Mouse (Mus musculus): ENCODE data around the gene Kl. TPM values are rescaled to one million over a fixed set of nuclear protein-coding genes. Genes with fewer than 3 reads are reported as not detected.

The Kl gene
- 0.45 and 0.65 TPM in 2 replicates for polyA plus RNA-seq (2016; fragmentation: Nextera tagmentation; extraction: Ambion mirVana)

- Histone ChIP-seq H3K4me1 (replicated peaks) (peaks cover 15% of the 10 kb centered on the region), H3K4me2 (peak within 1 kb of the TSS; percentile 99), H3K27me3 (replicated peaks) (peaks cover 50% of the 10 kb centered on the region), H3K9ac (peak within 1 kb of the TSS; percentile 71), H3K4me3 (peak within 1 kb of the TSS; percentile 61), H3K36me3 (no peaks in the 10 kb centered on the region), H3K9me3 (replicated peaks) (no peaks in the 10 kb centered on the region), H3K27ac (ENCODE audit: poor library complexity, severe bottlenecking) (no peak within 1 kb of the TSS)
- 2% methylated on average over 22 of the region's 22 CpGs for WGBS
- ATAC-seq (ENCODE audit: insufficient number of reproducible peaks, low FRiP score) = peak; percentile 29; the same call in 1 of the 2 replicates
Measured at GRCm38 (mm10) chr5:150952328-150952668, at the start of gene Kl. Gene Kl, plus strand, starts transcription at chr5:150952607.

DNA sequence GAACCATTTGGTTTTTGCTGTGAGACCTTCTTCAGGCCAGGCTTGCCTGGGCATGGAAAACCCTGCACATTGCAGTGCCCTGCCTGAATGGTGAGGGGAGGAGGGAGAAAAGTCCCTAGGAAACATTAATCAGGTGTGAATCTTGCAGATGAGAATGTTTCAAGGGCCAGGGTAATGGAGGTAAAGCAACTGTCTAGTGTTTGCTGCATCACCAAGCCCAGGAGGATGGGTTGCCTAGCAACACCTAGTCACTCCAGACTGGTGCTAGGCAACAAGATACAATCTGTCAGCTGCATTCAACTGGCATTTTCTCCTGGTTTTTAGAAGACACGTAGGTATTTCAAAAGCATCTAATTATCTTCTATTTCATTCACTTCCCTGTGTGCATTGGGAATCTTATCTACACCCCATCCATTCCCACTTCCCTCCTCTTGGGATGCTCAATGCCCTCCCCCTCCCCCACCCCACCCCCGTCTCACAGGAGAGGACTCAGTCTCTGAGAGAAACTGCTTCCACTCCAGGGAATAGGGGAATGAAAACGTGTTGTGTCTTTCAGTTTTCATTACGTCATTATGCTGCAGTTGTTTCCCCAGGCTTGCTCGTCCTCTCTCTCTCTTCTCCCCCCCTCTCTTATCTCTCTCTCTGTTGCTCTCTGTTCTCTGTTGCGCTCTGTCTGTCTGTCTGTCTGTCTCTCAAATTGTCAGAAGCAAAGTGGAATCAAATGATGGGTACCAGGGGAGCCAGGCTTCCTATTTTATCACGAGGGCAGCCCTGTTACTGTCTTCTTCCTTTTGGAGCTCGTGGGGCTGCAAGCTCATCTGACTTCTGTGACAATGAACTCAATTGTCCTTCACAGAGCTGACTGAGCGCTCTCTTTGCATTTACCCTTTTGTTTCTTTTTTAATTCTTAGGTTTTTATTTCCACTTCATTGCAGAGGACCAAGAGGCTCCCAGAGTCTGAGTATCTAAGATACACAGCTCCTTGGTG, 46.1 kb upstream of the Kl start:
- no peak overlapping the region for H3K4me2 ChIP-seq
- no peak overlapping the region for H3K9ac ChIP-seq
- H3K36me3 ChIP-seq = no peaks in the 10 kb centered on the region
- ATAC-seq (ENCODE audit: insufficient number of reproducible peaks, low FRiP score) = no peak
- H3K9me3 ChIP-seq (replicated peaks) = peaks cover 7% of the 10 kb centered on the region
- no peak overlapping the region for H3K4me3 ChIP-seq
- no peak overlapping the region for H3K27ac ChIP-seq (ENCODE audit: poor library complexity, severe bottlenecking)
- WGBS = 22% methylated on average over 9 of the region's 9 CpGs
- H3K27me3 ChIP-seq (replicated peaks) = no peaks in the 10 kb centered on the region
- H3K4me1 ChIP-seq (replicated peaks) = peaks cover 17% of the 10 kb centered on the region

- Histone ChIP-seq H3K27ac (ENCODE audit: poor library complexity, severe bottlenecking) (no peak overlapping the region), H3K9me3 (replicated peaks) (peaks cover 7% of the 10 kb centered on the region), H3K4me1 (replicated peaks) (peaks cover 6% of the 10 kb centered on the region), H3K4me3 (no peak overlapping the region), H3K9ac (no peak overlapping the region), H3K27me3 (replicated peaks) (no peaks in the 10 kb centered on the region), H3K4me2 (no peak overlapping the region), H3K36me3 (no peaks in the 10 kb centered on the region)
- WGBS = 25% methylated on average over 2 of the region's 2 CpGs
- ATAC-seq (ENCODE audit: insufficient number of reproducible peaks, low FRiP score) = no peak
Measured at GRCm38 (mm10) chr5:150912156-150912555, 40.3 kb upstream of the Kl start.

DNA sequence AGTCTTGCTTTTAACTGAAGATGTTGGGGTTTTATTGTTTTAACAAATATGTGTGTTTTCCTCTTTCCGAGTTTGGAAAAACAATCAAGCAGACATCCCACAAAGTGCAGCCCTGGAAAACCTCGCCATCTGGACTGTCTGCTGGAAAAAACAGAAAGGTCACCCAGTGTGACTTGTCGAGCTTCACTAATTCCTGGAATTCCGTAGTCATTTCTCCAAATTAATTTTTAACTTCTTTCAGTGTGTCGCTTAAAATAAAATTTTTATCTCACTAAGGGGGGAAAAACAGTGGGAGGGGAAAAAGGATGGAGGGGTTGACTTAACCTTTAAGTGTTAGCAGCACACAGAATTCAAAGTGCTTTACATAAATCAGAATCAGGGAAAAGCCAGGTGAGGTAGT, 39.8 kb upstream of the Kl start:
- no peak overlapping the region for H3K27ac ChIP-seq (ENCODE audit: poor library complexity, severe bottlenecking)
- no peak overlapping the region for H3K4me3 ChIP-seq
- H3K4me1 ChIP-seq (replicated peaks) = peaks cover 6% of the 10 kb centered on the region
- WGBS = 44% methylated on average over 5 of the region's 5 CpGs
- peaks cover 7% of the 10 kb centered on the region for H3K9me3 ChIP-seq (replicated peaks)
- no peak for ATAC-seq (ENCODE audit: insufficient number of reproducible peaks, low FRiP score)
- H3K4me2 ChIP-seq = no peak overlapping the region
- H3K27me3 ChIP-seq (replicated peaks) = no peaks in the 10 kb centered on the region
- no peak overlapping the region for H3K9ac ChIP-seq
- no peaks in the 10 kb centered on the region for H3K36me3 ChIP-seq

- H3K4me3 ChIP-seq = no peak overlapping the region
- no peak overlapping the region for H3K27ac ChIP-seq (ENCODE audit: poor library complexity, severe bottlenecking)
- peaks cover 6% of the 10 kb centered on the region for H3K4me1 ChIP-seq (replicated peaks)
- H3K27me3 ChIP-seq (replicated peaks) = no peaks in the 10 kb centered on the region
- ATAC-seq (ENCODE audit: insufficient number of reproducible peaks, low FRiP score) = no peak
- H3K9ac ChIP-seq = no peak overlapping the region
- H3K9me3 ChIP-seq (replicated peaks) = no peaks in the 10 kb centered on the region
- H3K36me3 ChIP-seq = no peaks in the 10 kb centered on the region
- WGBS = 42% methylated on average over 4 of the region's 4 CpGs
- no peak overlapping the region for H3K4me2 ChIP-seq
Measured at GRCm38 (mm10) chr5:150915080-150916055, 37.0 kb upstream of the Kl start.

DNA sequence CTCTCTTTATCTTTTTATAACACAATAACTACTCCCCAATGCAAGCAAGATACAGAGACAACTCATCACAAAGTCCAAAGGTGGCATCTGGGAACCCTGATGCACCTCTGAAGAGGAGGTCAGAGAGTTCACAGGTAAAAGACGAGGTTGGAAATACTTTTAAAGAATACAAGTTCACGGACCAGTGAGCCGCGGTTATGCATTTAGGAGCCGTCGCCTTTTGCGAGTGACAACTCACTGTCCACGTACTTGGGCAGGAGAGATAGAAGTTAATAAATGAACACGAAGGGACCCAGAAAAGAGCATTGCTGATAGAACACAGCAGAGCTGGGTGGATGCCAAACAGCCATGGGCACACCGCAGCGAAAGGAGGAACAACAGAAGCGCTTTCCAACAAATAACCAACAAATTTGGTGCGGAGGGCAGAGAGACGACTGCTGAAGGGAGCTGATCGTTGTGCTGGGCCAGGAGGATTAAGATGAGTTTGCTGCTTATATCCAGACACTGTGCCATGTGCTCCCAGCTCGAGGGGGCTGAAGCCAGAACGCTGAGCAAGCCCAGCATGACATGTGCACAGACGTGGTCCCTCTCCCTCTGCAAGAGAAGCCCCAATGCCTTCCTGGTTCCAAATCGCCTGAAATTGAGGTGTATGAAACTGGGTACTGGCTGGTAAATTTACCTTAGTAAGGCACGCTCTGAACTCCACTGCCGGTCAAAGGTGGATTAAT, 35.1 kb upstream of the Kl start:
- H3K27ac ChIP-seq (ENCODE audit: poor library complexity, severe bottlenecking) = no peak overlapping the region
- no peaks in the 10 kb centered on the region for H3K27me3 ChIP-seq (replicated peaks)
- ATAC-seq (ENCODE audit: insufficient number of reproducible peaks, low FRiP score) = no peak
- H3K4me3 ChIP-seq = no peak overlapping the region
- 79% methylated on average over 21 of the region's 21 CpGs for WGBS
- no peak overlapping the region for H3K9ac ChIP-seq
- no peak overlapping the region for H3K4me2 ChIP-seq
- H3K36me3 ChIP-seq = no peaks in the 10 kb centered on the region
- H3K9me3 ChIP-seq (replicated peaks) = no peaks in the 10 kb centered on the region
- peaks cover 6% of the 10 kb centered on the region for H3K4me1 ChIP-seq (replicated peaks)

GRCm38 (mm10) chr5:150918599-150918998, 33.8 kb upstream of the Kl start:
- no peak overlapping the region for H3K4me2 ChIP-seq
- H3K4me1 ChIP-seq (replicated peaks) = peaks cover 6% of the 10 kb centered on the region
- WGBS = 85% methylated on average over 13 of the region's 13 CpGs
- no peak overlapping the region for H3K4me3 ChIP-seq
- no peak for ATAC-seq (ENCODE audit: insufficient number of reproducible peaks, low FRiP score)
- no peaks in the 10 kb centered on the region for H3K36me3 ChIP-seq
- H3K9ac ChIP-seq = no peak overlapping the region
- no peaks in the 10 kb centered on the region for H3K27me3 ChIP-seq (replicated peaks)
- H3K27ac ChIP-seq (ENCODE audit: poor library complexity, severe bottlenecking) = no peak overlapping the region
- H3K9me3 ChIP-seq (replicated peaks) = no peaks in the 10 kb centered on the region

DNA sequence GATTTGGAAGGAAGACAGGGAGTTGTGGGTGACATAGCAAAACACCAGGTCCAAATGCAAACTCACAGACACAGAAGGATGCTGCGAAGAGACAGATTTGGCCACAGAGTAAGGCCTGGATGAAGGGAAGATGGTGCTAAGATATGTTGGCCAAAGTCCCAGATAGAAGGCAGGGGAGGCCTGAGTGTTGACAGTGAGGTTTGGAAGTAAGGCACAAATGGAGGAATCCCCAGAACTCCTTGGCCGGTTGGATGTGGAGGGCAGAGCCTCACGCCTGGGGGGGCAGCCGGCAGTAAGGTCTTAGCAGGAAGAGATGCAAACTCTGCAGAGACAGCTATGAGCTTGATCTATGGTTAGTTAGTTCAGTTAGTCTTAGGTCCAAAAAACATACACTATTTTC, 33.1 kb upstream of the Kl start:
- Histone ChIP-seq H3K4me1 (replicated peaks) (peaks cover 6% of the 10 kb centered on the region), H3K9ac (no peak overlapping the region), H3K9me3 (replicated peaks) (no peaks in the 10 kb centered on the region), H3K27ac (ENCODE audit: poor library complexity, severe bottlenecking) (no peak overlapping the region), H3K27me3 (replicated peaks) (no peaks in the 10 kb centered on the region), H3K4me3 (no peak overlapping the region), H3K36me3 (no peaks in the 10 kb centered on the region), H3K4me2 (no peak overlapping the region)
- 61% methylated on average over 4 of the region's 4 CpGs for WGBS
- no peak for ATAC-seq (ENCODE audit: insufficient number of reproducible peaks, low FRiP score)

GRCm38 (mm10) chr5:150919961-150920360, 32.4 kb upstream of the Kl start:
- no peaks in the 10 kb centered on the region for H3K27me3 ChIP-seq (replicated peaks)
- WGBS = 69% methylated on average over 2 of the region's 2 CpGs
- H3K4me2 ChIP-seq = no peak overlapping the region
- H3K4me3 ChIP-seq = no peak overlapping the region
- peaks cover 6% of the 10 kb centered on the region for H3K4me1 ChIP-seq (replicated peaks)
- H3K9me3 ChIP-seq (replicated peaks) = no peaks in the 10 kb centered on the region
- H3K27ac ChIP-seq (ENCODE audit: poor library complexity, severe bottlenecking) = no peak overlapping the region
- H3K9ac ChIP-seq = no peak overlapping the region
- no peak for ATAC-seq (ENCODE audit: insufficient number of reproducible peaks, low FRiP score)
- H3K36me3 ChIP-seq = no peaks in the 10 kb centered on the region

- ATAC-seq (ENCODE audit: insufficient number of reproducible peaks, low FRiP score) = no peak
Measured at GRCm38 (mm10) chr5:150929406-150929805, 23.0 kb upstream of the Kl start.

More at GRCm38 (mm10) chr5:150929406-150929805, 23.0 kb upstream of the Kl start:
- H3K4me3 ChIP-seq = no peak overlapping the region
- H3K27ac ChIP-seq (ENCODE audit: poor library complexity, severe bottlenecking) = no peak overlapping the region
- H3K4me2 ChIP-seq = no peak overlapping the region
- H3K9me3 ChIP-seq (replicated peaks) = peaks cover 17% of the 10 kb centered on the region
- no peaks in the 10 kb centered on the region for H3K27me3 ChIP-seq (replicated peaks)
- no peaks in the 10 kb centered on the region for H3K4me1 ChIP-seq (replicated peaks)
- no peaks in the 10 kb centered on the region for H3K36me3 ChIP-seq
- H3K9ac ChIP-seq = no peak overlapping the region
- WGBS = 78% methylated on average over 2 of the region's 2 CpGs

Measured in heart, embryonic 12.5 days (tissue).